Mouse (Mus musculus) hindbrain, embryonic 13.5 days (tissue): Measurements from ENCODE around the gene 1600014C10Rik. TPM values are rescaled to one million over a fixed set of nuclear protein-coding genes. Genes with fewer than 3 reads are reported as not detected.

Experiments
- ATAC-seq: fragments of 200-750 bp; cut with Nextera tagmentation; 2 replicates; pipeline ENCODE4 v1.8.0; 2017; ENCODE audit warnings: moderate TSS enrichment; ENCODE audit not compliant: low FRiP score
- H3K27ac ChIP-seq: fragments of 300-500 bp; sonication (generic); 2 replicates; pipeline ENCODE4 v1.5.1; 2015; ENCODE audit warnings: inconsistent platforms, mild to moderate bottlenecking, moderate library complexity
- H3K27me3 ChIP-seq: fragments of 300-500 bp; sonication (generic); 2 replicates; pipeline ENCODE4 v1.6.1; 2015; ENCODE audit warnings: mild to moderate bottlenecking, inconsistent platforms
- H3K36me3 ChIP-seq: fragments of 300-500 bp; sonication (generic); 2 replicates; pipeline ENCODE4 v1.6.1; 2015; ENCODE audit warnings: mild to moderate bottlenecking, inconsistent platforms
- H3K4me1 ChIP-seq: fragments of 300-500 bp; sonication (generic); replicated peaks from 2 replicates; pipeline ENCODE4 v1.6.1; 2015; ENCODE audit warnings: inconsistent platforms
- H3K4me2 ChIP-seq: fragments of 300-500 bp; sonication (generic); 2 replicates; pipeline ENCODE4 v1.6.1; 2015; ENCODE audit warnings: inconsistent platforms, mild to moderate bottlenecking, moderate library complexity
- H3K4me3 ChIP-seq: fragments of 300-500 bp; sonication (generic); 2 replicates; pipeline ENCODE4 v1.5.1; 2015; ENCODE audit warnings: mild to moderate bottlenecking, inconsistent platforms
- H3K9ac ChIP-seq: fragments of 300-500 bp; sonication (generic); 2 replicates; pipeline ENCODE4 v1.6.1; 2015; ENCODE audit warnings: mild to moderate bottlenecking, inconsistent platforms
- H3K9me3 ChIP-seq: fragments of 300-500 bp; sonication (generic); 2 replicates; pipeline ENCODE4 v1.6.1; 2016; ENCODE audit warnings: inconsistent platforms
- WGBS: fragments of 180-500 bp; shearing (Covaris S2); methylation state at CpG from one replicate; pipeline ENCODE4 v1.1.7; 2015; 5-methylcytosine and 5-hydroxymethylcytosine counted together
- polyA plus RNA-seq: library from polyadenylated mRNA; unstranded; fragments of >200 nt; fragmentation: Nextera tagmentation; extraction: Ambion mirVana; gene quantifications from 2 replicates; pipeline ENCODE4 v1.2.1, GENCODE M21; 2015

The 1600014C10Rik gene
- polyA plus RNA-seq, 1 experiment from 2014 or later: 26.1 TPM

DNA sequence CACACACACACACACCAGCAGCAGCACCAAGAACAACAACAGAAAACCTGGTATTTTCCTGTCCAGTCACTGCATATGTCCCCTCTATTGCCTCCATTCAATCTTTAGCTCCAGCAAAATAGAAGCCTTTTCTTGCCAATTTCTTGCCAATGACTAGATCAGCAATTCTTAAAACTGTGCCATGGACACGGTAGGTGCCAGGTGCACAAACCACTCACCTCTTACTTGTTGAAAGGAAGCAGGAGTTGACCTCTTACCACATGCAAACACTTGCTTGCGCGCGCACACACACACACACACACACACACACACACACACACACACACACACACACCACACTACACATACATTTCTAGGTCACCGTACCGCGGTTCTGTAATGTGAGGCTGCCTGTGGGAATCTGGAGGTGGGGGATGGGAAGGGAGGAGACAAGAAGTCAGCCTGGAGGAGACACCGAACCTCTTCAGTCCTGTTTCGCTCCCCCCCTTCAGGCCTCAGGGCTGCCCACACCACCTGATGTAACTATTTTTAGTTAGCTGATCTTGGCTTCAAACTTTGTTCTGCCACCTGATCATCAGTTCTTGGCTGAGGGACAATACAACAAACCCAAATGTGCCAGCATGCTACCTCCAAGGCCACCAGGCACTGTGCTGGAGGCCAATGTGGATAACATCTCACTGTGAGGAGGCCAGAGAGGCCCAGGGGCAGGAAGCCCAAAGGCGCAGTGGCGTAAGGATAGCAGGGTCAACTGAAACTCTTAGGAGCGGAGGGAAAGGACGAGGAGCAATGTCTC, 41.8 kb downstream of the 1600014C10Rik start:
- no peak overlapping the region for H3K4me3 ChIP-seq
- H3K9me3 ChIP-seq: no peaks in the 10 kb centered on the region
- WGBS: 86% methylated on average over 13 of the region's 13 CpGs
- H3K4me2 ChIP-seq: no peak overlapping the region
- H3K9ac ChIP-seq: no peak overlapping the region
- H3K36me3 ChIP-seq: no peaks in the 10 kb centered on the region
- peaks cover 17% of the 10 kb centered on the region for H3K4me1 ChIP-seq
- H3K27ac ChIP-seq: no peak overlapping the region
- peaks cover 21% of the 10 kb centered on the region for H3K27me3 ChIP-seq
- no peak for ATAC-seq

DNA sequence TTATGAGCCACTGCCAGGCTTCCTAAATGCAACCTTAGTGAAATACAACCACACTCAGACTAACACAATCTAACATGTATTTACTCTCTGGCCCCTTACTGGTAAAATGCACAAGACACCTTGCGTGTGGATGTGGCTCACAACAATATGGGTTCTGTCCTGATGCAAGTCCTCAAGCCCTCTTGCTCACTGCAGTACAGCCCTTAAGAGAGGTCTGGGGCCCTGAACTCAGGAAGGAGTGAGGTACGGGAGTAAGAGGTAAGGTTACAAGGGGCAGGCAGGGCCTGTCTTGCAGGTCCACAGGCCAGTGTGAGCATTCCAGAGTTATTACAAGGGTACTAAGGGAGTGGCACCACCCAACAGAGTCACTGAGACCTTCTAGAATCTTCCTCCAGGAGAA, 43.2 kb downstream of the 1600014C10Rik start:
- Histone ChIP-seq H3K36me3 (no peaks in the 10 kb centered on the region), H3K4me2 (no peak overlapping the region), H3K27ac (no peak overlapping the region), H3K27me3 (peaks cover 33% of the 10 kb centered on the region), H3K9ac (no peak overlapping the region), H3K9me3 (no peaks in the 10 kb centered on the region), H3K4me3 (no peak overlapping the region), H3K4me1 (peaks cover 17% of the 10 kb centered on the region)
- 89% methylated on average over 2 of the region's 2 CpGs for WGBS
- no peak for ATAC-seq

DNA sequence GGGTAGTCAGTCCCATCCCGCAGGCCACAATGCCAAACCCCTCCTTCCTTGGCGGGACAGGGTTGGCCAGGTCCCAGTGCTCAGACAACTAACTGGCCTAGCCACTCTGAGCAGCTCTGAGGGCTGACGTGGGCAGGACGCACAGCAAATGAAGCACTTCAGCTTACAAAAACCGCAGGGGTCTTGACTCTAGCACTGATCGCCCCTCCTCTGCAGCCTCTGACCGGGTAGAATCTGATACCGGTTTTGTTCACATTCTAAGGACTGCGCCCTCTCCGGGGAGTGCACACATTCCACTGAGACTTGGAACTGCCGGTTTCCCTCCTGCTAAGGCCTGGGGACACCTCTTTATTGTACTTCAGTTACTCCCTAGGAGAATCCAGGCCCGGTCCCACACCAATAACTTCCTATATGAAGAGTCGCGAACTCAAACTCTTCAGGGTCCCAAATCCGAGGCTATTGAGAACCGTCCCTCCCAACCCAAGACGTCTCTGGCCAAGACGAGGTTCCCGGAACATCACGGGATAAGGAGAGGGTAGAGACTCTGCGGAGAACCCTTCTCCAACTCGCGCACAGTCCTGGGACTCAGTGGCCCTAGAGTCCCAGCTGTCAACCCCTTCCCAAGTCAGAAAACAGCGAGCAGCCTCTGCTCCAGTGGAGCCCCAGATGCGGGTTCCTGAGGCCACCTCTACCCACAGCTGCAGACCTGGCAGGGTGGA, 44.3 kb downstream of the 1600014C10Rik start:
- H3K27me3 ChIP-seq: peaks cover 33% of the 10 kb centered on the region
- H3K4me1 ChIP-seq: peaks cover 17% of the 10 kb centered on the region
- under 1% methylated on average over 25 of the region's 25 CpGs for WGBS
- peak overlapping the region; percentile 69 for H3K9ac ChIP-seq
- H3K36me3 ChIP-seq: no peaks in the 10 kb centered on the region
- no peaks in the 10 kb centered on the region for H3K9me3 ChIP-seq
- H3K27ac ChIP-seq: no peak overlapping the region
- peak overlapping the region; percentile 53 for H3K4me3 ChIP-seq
- peak overlapping the region; percentile 87 for H3K4me2 ChIP-seq
- peak; percentile 76 for ATAC-seq

DNA sequence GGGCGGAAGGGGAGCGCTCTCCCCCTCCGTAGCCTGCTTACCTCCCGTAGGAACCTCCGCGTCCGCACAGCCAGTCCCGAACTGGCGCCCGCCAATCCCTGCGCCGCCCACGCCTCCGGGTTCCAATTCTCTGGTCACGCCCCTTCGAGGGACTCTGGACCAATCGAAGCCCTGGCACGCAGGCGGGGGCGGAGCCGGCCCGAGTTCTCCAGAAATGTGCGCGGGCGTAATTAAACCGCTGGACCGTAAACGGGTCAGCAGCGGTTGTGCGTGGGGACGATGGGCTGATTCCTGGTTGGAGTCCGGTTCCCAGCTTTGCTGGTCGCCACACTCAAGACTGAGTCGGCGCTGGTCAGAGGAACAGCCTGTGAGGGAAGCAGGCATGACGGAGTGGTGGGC, 44.9 kb downstream of the 1600014C10Rik start, which contains the start of gene Plekhf1:
TSS of gene Plekhf1 (minus strand) at position 117 of the 399 bp plus-strand sequence.
- peak within 1 kb of the TSS; percentile 87 for H3K4me2 ChIP-seq
- H3K36me3 ChIP-seq: no peaks in the 10 kb centered on the region
- peak within 1 kb of the TSS; percentile 69 for H3K9ac ChIP-seq
- no peaks in the 10 kb centered on the region for H3K9me3 ChIP-seq
- H3K27ac ChIP-seq: no peak within 1 kb of the TSS
- peak; percentile 91 for ATAC-seq
- H3K4me3 ChIP-seq: peak within 1 kb of the TSS; percentile 53
- WGBS: under 1% methylated on average over 36 of the region's 36 CpGs
- peaks cover 33% of the 10 kb centered on the region for H3K27me3 ChIP-seq
- H3K4me1 ChIP-seq: peaks cover 17% of the 10 kb centered on the region

DNA sequence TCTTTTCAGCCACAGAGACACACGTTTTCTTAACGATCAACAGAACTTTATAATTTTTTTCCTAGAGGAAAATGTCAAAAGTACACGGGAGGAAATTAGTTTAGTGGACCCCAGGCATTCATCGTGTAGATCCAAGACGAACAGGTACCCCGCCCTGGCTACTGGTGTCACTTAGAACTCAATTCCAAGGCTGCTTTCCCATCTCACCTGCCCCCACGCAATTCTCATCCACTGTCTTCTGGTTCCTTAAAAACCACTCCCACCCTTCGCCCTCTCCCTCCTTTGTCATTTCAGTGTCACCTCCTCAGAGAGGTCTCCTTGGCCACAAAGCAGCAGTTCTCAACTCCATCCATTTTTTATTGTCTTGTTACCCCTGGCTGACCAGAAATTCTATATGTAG, 45.3 kb downstream of the 1600014C10Rik start:
- Histone ChIP-seq H3K4me2 (peak overlapping the region; percentile 87), H3K9ac (0 out of 2 replicates have a peak overlapping the region, but pooled peaks have one; percentile 69), H3K4me3 (peak overlapping the region; percentile 53), H3K27me3 (peaks cover 33% of the 10 kb centered on the region), H3K4me1 (peaks cover 17% of the 10 kb centered on the region), H3K27ac (no peak overlapping the region), H3K36me3 (no peaks in the 10 kb centered on the region), H3K9me3 (no peaks in the 10 kb centered on the region)
- 17% methylated on average over 8 of the region's 8 CpGs for WGBS
- ATAC-seq: peak; percentile 22; the same call in 1 of the 2 replicates

DNA sequence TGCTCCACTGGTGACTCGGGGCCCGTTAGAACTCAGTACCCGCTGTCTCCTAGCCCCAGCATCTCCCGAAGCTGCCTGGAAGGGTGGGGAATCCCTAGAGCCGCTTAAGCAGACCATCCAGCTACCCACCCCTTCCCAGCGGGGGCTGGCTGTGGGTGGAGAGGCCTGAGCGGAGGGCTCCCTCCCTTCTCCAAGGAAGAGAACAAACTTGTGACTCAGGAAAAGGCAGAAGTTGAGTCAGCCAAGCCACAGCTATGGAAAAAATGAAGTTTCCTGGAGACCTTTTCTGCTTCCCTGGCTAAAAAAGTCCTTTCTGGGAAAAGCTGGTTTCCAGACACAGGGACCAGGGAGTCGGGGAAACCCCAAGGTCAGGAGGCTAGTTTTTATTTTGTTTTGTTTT, 47.3 kb downstream of the 1600014C10Rik start:
- H3K36me3 ChIP-seq: no peaks in the 10 kb centered on the region
- H3K9me3 ChIP-seq: no peaks in the 10 kb centered on the region
- peaks cover 33% of the 10 kb centered on the region for H3K27me3 ChIP-seq
- H3K4me3 ChIP-seq: no peak overlapping the region
- peaks cover 17% of the 10 kb centered on the region for H3K4me1 ChIP-seq
- no peak for ATAC-seq
- no peak overlapping the region for H3K27ac ChIP-seq
- no peak overlapping the region for H3K9ac ChIP-seq
- H3K4me2 ChIP-seq: no peak overlapping the region
- 20% methylated on average over 8 of the region's 8 CpGs for WGBS

DNA sequence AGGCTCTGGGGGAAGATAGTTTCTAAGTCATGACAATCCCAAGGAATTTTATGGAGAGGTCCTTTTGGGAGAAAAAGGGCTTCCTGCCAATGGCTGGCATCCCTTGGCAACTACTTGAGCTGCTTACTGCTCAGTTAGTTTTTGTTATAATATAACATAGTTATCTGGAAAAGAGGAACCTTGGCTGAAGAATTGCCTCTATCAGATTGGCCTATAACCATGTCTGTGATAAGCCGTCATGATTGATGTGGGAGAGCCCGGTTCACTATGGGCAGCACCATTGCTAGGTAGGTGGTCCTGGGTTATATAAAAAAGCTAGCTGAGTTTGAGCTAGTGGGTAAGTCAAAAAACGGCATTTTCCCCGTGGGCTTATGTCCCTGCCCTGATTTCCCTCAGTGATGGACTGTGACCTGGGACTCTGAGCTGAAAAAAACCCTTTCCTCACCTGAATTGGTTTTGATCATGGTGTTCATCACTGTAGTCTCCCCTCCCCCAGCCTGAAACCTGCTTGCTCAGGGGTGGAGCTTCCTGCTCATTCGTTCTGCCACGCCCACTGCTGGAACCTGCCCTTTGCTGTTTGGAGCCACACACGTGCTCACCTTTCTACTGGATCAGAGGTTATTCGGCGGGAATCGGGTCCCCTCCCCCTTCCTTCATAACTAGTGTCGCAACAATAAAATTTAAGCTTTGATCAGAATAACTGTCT, 53.5 kb downstream of the 1600014C10Rik start:
- no peak overlapping the region for H3K4me2 ChIP-seq
- H3K9ac ChIP-seq: no peak overlapping the region
- WGBS: 54% methylated on average over 11 of the region's 11 CpGs
- H3K9me3 ChIP-seq: no peaks in the 10 kb centered on the region
- no peak overlapping the region for H3K27ac ChIP-seq
- H3K4me1 ChIP-seq: no peaks in the 10 kb centered on the region
- no peaks in the 10 kb centered on the region for H3K36me3 ChIP-seq
- H3K27me3 ChIP-seq: no peaks in the 10 kb centered on the region
- no peak for ATAC-seq
- H3K4me3 ChIP-seq: no peak overlapping the region

DNA sequence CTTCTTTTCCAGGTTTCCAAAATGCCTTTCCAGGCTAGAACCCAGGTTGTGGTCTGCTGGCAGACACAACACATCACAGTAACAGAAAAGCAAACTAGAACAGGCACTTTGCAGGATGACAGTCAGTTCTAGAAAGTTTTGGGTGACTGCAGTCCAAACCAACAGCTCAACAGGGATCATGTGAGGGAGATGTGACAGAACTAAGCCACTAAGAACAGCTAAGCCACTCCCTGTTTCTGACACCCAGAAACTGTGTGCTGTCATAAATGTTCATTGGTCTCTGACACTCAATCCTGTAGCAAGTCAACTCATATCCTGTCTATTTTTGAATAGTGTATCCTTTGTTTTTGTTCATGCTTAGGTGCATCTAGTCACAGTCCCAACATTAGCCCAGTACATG, 54.1 kb downstream of the 1600014C10Rik start:
- Histone ChIP-seq H3K4me2 (no peak overlapping the region), H3K4me1 (no peaks in the 10 kb centered on the region), H3K27me3 (no peaks in the 10 kb centered on the region), H3K36me3 (no peaks in the 10 kb centered on the region), H3K9ac (no peak overlapping the region), H3K9me3 (no peaks in the 10 kb centered on the region), H3K27ac (no peak overlapping the region), H3K4me3 (no peak overlapping the region)
- no peak for ATAC-seq

DNA sequence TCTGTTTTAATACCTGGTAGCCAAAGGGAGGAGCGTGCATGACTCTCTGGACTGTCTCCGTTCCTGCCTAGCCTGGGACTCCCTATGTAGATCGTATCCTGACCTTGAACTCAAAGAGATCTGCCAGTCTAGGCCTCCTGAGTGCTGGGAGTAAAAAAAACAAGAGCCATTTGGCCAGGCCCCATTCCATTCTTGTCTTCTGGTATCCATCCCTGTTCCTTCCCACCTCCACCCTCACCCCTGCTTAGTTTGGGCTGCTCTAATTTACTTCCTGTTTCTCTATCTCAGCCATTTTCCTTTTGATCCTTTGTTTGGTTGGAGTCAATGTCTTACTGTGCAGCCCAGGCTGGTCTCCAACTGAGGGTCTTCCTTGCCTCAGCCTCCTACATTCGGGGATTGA, 59.4 kb downstream of the 1600014C10Rik start:
- WGBS: 88% methylated on average over 4 of the region's 4 CpGs

More for the DNA sequence above, 59.4 kb downstream of the 1600014C10Rik start:
- no peak for ATAC-seq
- no peaks in the 10 kb centered on the region for H3K36me3 ChIP-seq
- H3K27ac ChIP-seq: no peak overlapping the region
- no peaks in the 10 kb centered on the region for H3K27me3 ChIP-seq
- H3K9me3 ChIP-seq: no peaks in the 10 kb centered on the region
- H3K4me3 ChIP-seq: no peak overlapping the region
- no peak overlapping the region for H3K4me2 ChIP-seq
- no peak overlapping the region for H3K9ac ChIP-seq
- H3K4me1 ChIP-seq: no peaks in the 10 kb centered on the region

Other genes starting within 250 kb of the 1600014C10Rik start
- gene Uri1, start 159.7 kb upstream of the 1600014C10Rik start, polyA plus RNA-seq: 35.7 and 36.1 TPM in 2 replicates
- gene Ccne1, start 75.7 kb upstream of the 1600014C10Rik start, polyA plus RNA-seq: 15.9 and 16.1 TPM in 2 replicates
- gene Plekhf1, start 44.8 kb downstream of the 1600014C10Rik start, polyA plus RNA-seq: 0.53 and 0.77 TPM in 2 replicates
- gene Pop4, start 88.2 kb downstream of the 1600014C10Rik start, polyA plus RNA-seq: 76.6 and 79.2 TPM in 2 replicates